Mouse (Mus musculus) adrenal gland, postnatal 25 days (tissue): ENCODE data around the gene Sar1b. TPM values are rescaled to one million over a fixed set of nuclear protein-coding genes. Genes with fewer than 3 reads are reported as not detected.
A peak's percentile ranks its signal among the peaks of the same experiment; 100 is the strongest.
"Not testable (repeated sequence)": the region's sequence is repeated elsewhere in the genome, so short reads cannot be mapped to it uniquely, and the experiment has no call there.

Source experiments
- DNase-seq: peaks from one replicate; pipeline ENCODE4 v3.0.0; 2021; ENCODE audit warnings: mixed read lengths
- long read RNA-seq: library from polyadenylated mRNA; stranded (forward); transcript quantifications from one replicate; pipeline ENCODE4 v2.0.0, GENCODE M21; 2021
- total RNA-seq: library from RNA; stranded (reverse); gene quantifications from 2 replicates; pipeline ENCODE4 v1.2.3, GENCODE M21; 2021

The Sar1b gene
- 93.6 and 96.4 TPM in 2 replicates for total RNA-seq
- long read RNA-seq, transcript Sar1b-201 (7 exons, 1,201 nt), result major isoform, 158 of 167 reads
- long read RNA-seq, partial matches to known transcripts, result 4 of 167 reads
- long read RNA-seq, other reads (novel, unspliced or antisense), result 5 of 167 reads

GRCm38 (mm10) chr11:51763213-51763907 is at the start of gene Sar1b, which contains the start of gene Sec24a:
Gene Sar1b, plus strand, starts transcription at chr11:51763687.
Gene Sec24a, minus strand, starts transcription at chr11:51763634.
- DNase-seq, result peak; percentile 85

- DNase-seq, result no peak
Measured at GRCm38 (mm10) chr11:51721066-51721465, 42.4 kb upstream of the Sar1b start.

- no peak for DNase-seq
Measured at GRCm38 (mm10) chr11:51732883-51733282, 30.6 kb upstream of the Sar1b start.

- not testable (repeated sequence) for DNase-seq
Measured at GRCm38 (mm10) chr11:51734218-51734617, 29.3 kb upstream of the Sar1b start.

GRCm38 (mm10) chr11:51738651-51739403 is 24.7 kb upstream of the Sar1b start:
- no peak for DNase-seq

- DNase-seq, result no peak
Measured at GRCm38 (mm10) chr11:51740701-51741100, 22.8 kb upstream of the Sar1b start.

GRCm38 (mm10) chr11:51746096-51746495 is 17.4 kb upstream of the Sar1b start:
- DNase-seq, result no peak

GRCm38 (mm10) chr11:51751623-51752225 is 11.8 kb upstream of the Sar1b start:
- not testable (repeated sequence) for DNase-seq

- DNase-seq, result peak; percentile 9
Measured at GRCm38 (mm10) chr11:51755621-51756311, 7.7 kb upstream of the Sar1b start.

- DNase-seq, result peak; percentile 94
Measured at GRCm38 (mm10) chr11:51756352-51756771, 7.1 kb upstream of the Sar1b start.

- DNase-seq, result no peak
Measured at GRCm38 (mm10) chr11:51757023-51757422, 6.5 kb upstream of the Sar1b start.

GRCm38 (mm10) chr11:51757625-51758024 is 5.9 kb upstream of the Sar1b start:
- DNase-seq, result no peak

- not testable (repeated sequence) for DNase-seq
Measured at GRCm38 (mm10) chr11:51758207-51758606, 5.3 kb upstream of the Sar1b start.

GRCm38 (mm10) chr11:51759251-51759650 is 4.2 kb upstream of the Sar1b start:
- no peak for DNase-seq

GRCm38 (mm10) chr11:51759941-51760657 is 3.4 kb upstream of the Sar1b start:
- DNase-seq, result no peak

GRCm38 (mm10) chr11:51761241-51761640 is 2.2 kb upstream of the Sar1b start:
- DNase-seq, result no peak

GRCm38 (mm10) chr11:51763955-51764354 is 468 bp downstream of the Sar1b start:
- no peak for DNase-seq

- DNase-seq, result no peak
Measured at GRCm38 (mm10) chr11:51764816-51765215, 1.3 kb downstream of the Sar1b start.

GRCm38 (mm10) chr11:51767579-51768220 is 4.2 kb downstream of the Sar1b start:
- DNase-seq, result no peak

- DNase-seq, result no peak
Measured at GRCm38 (mm10) chr11:51768296-51768695, 4.8 kb downstream of the Sar1b start.

- no peak for DNase-seq
Measured at GRCm38 (mm10) chr11:51775507-51775906, 12.0 kb downstream of the Sar1b start.
